Mouse (Mus musculus) large intestine, adult 2 months (tissue): Measurements from ENCODE around the gene Zfp664. TPM values are rescaled to one million over a fixed set of nuclear protein-coding genes. Genes with fewer than 3 reads are reported as not detected.

ENCODE experiments used
- DNase-seq: peaks from one replicate; pipeline ENCODE4 v3.0.0-alpha.2; 2012; ENCODE audit warnings: low read depth, low spot score
- WGBS: fragments of 180-500 bp; shearing (Covaris S2); methylation state at CpG from one replicate; pipeline ENCODE4 v1.1.7; 2018; 5-methylcytosine and 5-hydroxymethylcytosine counted together
- polyA plus RNA-seq: library from polyadenylated mRNA; depleted of rRNA; stranded (reverse); fragments of >200 nt; gene quantifications from 2 replicates; pipeline ENCODE4 v1.2.3, GENCODE M21; 2012

Zfp664 gene
- polyA plus RNA-seq, 1 experiment = 12.2 TPM

DNA sequence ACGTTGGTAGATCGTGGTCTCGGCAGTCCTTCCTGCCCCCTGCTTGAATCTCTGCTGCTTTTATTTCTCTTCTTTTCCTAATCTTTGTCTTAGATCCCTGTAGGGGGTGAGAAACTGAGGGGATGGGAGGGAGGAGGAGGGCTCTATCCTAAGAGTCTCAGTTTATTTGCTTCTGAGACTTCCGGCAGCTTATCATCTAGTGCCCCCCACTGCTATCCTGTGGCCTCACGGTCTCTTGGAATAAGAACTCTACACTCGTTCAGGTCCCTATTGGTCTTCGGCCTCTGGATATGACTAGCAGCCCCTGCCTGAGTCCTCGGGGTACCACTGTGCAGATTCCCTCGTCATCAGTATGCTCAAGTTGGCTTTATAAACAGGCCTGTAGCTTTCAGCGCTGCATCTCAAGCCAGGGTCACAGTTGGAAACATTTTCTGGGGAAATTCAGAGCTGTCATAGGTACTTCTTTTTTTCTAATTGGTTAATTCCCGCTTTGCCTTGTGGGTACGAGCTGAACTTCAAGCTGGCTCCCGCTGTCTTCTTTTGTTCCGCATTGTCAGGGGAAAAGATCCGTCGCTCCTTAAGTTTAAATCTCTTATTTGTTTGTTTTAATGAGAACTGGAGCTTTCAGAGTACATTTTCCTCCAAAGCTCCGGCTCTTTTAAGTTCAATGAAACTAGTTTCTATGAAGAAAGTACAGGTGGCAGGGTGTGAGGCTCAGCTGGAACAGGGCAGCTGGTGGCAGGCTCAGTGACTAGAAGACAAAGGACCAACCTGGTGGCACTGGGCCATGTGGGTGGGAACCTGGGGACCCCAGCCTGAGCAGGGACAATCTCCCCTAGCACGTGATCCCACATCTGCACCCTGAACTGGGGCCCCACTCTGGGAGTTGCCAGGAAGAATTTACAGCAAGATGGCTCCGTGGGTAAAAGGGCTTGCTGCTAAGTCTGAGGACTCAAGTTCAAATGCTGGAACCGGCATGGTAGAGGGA, 50.7 kb downstream of the Zfp664 start:
- no peak for DNase-seq
- WGBS = 65% methylated on average over 20 of the region's 20 CpGs

DNA sequence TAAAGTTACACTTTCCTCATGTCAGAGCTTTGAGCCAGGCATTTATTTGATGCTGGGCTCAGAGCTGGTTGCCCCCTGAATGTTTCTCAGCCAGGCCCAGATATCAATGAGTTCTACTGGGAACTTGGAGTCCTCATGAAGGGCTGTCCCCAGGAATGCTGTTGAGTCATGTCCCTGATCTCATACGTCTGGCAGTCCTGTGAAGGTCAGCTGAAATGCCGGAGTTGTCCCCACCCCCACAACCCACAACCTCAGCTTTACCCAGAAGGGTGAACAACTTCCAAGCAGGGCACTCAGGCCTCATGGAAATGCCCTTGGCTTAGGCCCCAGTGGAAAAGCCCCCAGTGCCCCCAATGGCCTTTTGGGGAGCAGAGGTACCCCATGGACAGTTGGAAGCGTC, 57.3 kb downstream of the Zfp664 start:
- 80% methylated on average over 3 of the region's 3 CpGs for WGBS
- no peak for DNase-seq

DNA sequence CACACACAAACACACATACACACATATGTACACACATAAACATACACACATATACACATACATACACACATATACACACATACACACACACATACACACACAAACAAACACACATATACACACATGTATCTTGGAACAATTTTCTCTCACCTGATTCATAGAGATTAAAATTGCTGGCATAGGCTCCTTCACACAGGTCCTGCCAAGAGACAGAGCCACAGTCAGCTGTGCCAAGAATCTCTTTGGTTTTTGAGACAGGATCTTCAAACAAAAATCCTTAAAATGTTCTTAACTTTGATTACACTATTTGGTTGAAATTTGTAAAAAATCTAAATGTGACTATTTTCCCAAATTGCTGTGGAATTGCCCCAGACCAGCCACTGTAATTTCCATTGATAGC, 58.9 kb downstream of the Zfp664 start:
- DNase-seq = no peak

DNA sequence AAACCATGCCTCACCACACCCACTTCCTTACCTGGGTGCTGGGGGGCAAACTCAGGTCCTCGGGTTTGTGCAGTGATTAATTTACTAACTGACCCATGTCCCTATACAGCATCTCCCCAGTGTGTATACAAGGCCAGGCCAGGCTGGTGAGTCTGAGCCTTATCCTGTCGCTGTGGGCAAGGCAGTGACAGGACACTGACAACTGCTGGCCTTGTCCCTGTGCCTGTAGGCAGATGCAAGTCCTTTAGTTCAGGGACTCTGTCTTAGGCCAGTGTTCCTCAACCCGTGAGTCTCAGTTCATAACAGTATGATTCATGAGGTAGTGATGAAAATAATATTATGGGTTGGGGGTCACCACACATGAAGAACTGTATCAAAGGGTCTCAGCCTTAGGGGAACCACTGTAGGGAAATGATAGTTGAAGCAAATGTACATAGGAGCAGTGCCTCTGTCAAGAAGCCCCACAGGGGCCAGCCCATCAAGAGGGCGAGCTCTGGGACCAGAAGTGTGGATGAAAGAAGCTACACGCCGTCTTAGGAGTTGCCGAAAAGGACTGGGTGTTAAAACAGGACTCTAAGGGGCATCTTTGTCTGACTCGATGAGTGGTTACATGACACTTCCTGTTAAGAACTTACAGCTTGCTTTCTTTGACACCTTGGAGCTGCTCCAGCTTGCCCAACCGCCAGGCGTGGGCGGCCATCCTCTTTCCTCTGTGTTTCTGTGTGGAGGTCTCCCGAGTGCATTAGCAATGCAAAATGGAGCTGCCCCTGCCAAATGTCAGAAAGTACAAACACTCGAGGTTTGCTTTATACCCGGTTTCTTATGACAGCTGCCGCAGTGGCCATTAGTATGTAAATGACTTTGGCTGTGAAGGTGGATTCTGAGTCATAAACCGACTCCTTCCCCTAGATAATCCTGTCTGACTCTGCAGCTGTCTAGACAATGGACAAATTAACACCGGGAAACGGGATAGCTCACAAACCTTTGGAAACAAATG, 60.2 kb downstream of the Zfp664 start:
- peak; percentile 19 for DNase-seq
- 19% methylated on average over 18 of the region's 18 CpGs for WGBS

DNA sequence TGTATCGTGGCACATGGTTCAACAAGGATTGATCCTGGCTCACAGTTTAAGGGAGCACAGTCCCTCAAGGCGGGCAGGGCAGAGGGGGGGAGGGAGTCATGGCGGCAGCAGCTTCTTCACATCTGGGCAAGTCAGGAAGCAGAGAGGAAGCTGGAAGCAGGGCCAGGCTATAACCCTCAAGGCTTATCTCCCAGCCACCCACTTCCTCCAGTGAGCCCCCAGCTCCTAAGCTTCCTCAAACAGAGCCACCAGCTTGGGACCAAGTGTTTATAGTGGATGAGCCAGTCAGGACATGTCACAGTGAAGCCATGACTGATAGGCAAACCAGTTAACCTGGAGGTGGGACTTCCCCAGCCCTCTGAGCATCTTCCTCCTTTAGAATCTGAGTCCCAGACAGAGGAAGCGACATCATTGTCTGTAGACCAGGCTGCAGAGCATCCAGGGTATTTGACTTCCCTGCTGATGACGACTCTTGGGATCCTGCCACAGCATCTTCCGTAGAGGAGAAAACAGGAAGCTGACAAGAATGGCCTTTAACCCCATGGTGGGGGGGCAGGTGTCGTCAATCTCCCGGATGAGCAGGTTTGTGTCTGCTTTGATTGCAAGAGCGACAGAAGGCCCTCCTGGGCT, 67.0 kb downstream of the Zfp664 start:
- DNase-seq = no peak
- WGBS = 73% methylated on average over 9 of the region's 9 CpGs

DNA sequence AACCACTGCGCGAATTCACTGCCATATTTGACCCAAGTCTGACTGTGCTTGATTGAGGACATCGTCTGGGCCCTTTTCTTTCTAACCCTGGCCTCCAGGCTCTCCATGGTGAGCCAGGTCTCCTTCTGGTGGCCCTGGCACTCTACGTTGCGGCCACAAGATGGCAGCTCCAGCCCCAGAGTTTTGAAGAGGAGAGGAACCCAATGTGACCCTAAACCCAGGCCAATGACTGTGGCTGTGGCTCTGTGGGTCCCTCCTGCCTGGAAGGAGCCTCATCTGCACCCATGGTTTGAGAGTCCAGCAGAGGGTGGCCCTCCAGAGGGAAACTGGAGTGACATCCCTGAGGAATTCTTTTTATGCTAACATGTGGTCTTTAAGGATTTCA, 67.6 kb downstream of the Zfp664 start:
- DNase-seq = no peak
- whole genome bisulfite sequencing = 48% methylated on average over 5 of the region's 5 CpGs

DNA sequence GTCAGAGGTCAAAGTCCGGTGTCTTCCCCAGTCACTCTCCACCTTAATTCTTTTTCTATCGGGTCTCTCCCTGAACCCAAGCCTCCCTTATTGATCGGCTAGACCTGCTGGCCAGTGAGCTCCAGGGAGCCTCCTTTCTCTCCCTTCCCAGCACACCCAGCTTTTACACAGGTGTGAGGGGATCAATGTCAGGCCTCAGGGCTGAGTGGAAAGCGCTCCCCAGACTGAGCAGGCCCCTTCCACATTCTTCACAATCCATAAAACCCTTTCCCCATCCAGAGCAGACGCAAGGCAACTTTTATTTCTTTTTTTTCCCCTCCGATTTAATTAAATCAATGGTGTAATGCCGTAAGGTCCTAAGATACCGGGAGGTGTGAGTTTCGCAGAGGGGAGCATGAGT, 68.1 kb downstream of the Zfp664 start:
- DNase-seq = no peak
- WGBS = 74% methylated on average over 9 of the region's 9 CpGs

DNA sequence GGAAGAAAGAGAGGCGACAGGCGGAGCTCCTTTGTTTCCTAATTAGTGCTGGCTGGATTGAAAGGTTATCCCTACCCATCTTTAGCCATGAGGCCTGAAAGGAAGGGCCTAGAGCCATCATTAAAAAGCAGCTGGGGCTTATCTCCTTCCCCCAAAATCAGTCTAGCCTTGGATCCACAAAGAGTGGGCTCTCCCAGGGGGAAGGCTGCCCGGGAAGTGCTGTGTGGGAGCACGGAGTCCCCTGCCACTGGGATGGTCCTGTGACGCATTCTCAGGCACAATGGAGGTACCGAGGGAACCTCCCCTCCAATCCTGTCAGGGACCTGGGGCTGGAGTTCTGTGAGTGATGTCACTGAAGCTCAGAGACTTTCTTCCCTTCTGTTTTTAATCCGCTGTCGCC, 68.6 kb downstream of the Zfp664 start:
- DNase-seq = no peak
- 81% methylated on average over 8 of the region's 8 CpGs for WGBS

DNA sequence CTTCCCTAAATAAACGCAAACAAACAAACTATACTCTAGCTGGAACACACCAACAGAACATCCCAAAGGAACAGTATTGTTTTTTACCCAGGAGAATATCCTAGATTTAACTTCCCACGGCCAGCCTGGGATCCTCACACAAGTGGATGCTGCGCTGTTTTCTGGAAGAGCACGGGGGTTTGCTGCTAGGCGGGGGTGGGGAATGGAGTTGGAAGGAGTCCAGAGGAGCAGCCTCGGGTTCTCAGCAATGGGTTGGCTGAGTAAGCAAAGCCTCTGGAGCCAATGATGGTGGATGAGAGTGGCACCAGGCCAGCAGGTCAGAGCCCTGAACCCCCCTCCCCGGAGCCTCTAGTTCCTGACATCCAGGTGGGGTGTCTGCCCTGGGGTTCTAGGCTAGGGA, 72.1 kb downstream of the Zfp664 start:
- 65% methylated on average over 7 of the region's 7 CpGs for WGBS

DNA sequence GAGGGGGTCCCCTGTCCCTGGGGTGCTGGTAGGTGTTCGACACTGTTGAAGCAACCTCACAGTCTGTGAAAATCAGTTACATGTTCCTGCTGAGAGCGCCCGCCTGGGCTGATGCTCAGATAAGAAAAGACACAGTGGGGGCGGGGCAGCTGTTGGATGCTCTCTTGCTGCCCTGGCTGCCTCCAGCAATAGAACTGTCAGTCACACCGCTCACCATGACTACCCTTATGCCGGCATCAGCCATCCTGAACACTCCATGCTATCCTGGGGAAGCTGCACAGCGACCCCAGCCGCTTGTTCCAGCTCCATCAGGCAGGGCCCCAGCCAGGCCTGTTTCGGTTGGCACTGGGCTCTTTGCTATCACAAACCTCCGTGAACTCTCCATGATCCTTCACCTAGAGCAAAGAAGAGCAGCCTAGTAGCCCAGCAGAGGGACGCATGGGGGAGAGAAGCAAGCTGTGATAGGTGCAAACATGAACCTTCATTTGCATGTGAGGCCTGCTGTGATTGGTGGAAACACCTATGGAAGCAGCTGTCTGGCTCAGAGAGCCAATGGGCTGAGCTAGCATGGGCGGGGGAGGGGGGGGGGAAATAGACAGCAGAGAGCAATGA, 80.8 kb downstream of the Zfp664 start:
- WGBS = 84% methylated on average over 12 of the region's 12 CpGs

More for the DNA sequence above, 72.1 kb downstream of the Zfp664 start:
- DNase-seq = no peak

DNA sequence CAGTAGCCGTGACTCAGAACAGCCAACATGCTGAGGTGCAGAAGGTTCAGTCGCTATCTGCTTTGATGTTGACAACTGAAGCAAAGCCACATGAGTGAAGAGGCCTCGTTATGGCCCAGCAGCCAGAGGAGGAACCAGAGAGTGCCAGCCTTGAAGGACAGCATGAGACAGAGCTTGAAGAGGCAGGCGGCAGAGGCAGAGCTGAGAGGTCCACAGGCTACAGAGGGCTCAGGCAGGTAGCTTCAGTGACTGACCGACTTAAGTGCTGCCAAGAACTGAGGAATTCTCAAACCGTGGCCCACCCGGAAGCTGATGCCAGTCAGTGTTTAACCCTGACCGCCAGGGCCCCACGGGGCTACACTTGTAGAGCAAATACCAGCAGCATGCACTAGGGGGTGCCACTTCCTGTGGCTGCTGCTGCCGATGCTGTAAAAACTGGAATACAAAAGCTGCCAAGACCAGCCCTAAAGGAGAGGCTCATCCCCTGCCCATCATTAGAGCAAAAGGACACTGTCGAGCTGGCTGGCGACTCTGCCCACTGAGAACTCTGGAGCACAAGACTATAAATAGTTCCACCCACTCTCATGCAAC, 81.4 kb downstream of the Zfp664 start:
- WGBS = 43% methylated on average over 12 of the region's 12 CpGs
- no peak for DNase-seq

More for the DNA sequence above, 80.8 kb downstream of the Zfp664 start:
- DNase-seq = no peak

DNA sequence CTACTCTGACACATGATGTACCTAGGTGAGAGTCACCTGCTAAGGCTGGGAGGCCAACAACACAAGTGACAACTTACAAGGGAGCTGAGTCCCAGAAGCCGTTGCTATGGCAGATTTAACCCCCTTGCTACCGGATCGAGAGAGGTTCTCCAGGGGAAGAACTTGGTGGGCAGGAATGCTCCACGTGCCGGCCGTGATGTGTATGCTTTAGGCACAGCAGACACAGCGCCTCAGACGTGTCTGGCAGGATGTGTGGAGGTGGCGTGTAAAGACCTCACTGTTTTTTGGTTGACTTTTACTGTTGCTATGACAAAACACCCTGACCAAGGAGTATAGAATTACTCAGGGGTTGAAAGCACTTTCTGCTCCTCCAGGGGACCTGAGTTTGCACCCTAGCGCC, 81.9 kb downstream of the Zfp664 start:
- DNase-seq = no peak
- 69% methylated on average over 10 of the region's 10 CpGs for WGBS

DNA sequence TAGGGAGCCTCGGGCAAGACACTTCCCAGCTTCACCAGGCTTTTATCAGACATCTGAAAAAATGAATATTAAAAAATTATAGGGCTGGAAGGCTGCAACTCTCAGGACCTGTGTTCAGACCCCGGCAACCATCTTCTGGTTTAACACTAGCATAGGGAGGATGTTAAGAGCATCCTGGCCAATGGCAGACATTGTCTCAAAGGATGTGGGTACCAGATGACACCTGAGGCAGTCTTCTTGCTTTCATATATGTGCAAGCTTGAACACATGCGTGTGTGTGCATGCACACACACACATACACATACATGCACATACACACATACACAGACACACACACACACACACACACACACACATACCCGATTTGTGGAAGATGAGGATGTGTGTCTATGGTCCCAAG, 82.6 kb downstream of the Zfp664 start:
- DNase-seq = no peak
- 82% methylated on average over 4 of the region's 4 CpGs for WGBS

DNA sequence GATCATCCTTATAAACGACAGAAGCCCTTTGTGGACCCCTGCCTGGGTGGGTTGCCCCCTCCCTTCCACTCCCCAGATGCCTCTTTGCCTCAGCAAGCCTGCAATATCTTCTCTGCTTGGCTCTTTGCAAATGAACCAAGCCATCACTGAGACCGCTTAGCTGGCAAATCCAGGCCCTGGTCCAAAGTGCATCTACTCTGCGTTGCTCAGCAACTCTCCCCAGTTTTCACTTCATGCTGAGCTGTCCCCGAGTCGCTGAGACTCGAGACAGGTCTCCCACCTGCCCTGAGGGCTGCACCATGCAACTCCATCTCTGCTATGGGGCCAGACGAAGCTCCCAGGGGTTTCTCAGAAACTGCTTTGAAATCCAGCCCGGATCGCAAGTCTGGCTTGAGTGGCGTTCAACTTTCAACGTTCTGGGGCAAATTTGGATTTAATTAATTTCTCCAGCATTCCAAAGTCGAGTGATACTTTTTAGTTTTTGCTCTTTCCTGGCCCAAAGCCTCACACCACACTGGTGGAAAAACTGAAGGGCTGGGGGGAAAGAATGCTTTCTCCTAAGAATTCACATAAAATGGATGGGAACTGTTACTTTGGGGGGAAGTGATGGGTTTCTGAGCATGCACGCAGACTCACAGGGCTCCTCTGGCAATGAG, 88.3 kb downstream of the Zfp664 start:
- no peak for DNase-seq
- WGBS = 60% methylated on average over 13 of the region's 13 CpGs

DNA sequence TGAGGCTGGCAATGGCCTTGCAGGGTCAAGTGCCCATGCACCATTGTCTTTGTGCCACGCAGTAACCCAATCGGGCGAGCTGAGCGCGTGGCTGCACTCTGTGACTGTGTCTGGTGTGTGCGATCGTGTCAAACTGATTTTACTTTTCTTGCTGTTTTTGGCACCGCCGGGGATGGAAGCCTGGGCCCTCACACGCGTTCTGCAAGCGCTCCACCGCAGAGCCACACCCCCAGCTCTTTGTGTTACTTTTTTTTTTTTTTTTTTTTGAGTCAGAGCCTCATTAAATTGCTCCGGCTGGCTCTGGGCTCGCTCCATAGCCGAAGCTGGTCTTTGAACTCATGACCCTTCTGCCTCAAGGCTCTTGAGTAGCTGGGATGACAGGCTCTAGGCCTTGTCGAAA, 88.8 kb downstream of the Zfp664 start:
- WGBS = 74% methylated on average over 17 of the region's 17 CpGs
- no peak for DNase-seq
